ENCODE assay signal across 19 mouse cellular contexts in the genomic region with DNA sequence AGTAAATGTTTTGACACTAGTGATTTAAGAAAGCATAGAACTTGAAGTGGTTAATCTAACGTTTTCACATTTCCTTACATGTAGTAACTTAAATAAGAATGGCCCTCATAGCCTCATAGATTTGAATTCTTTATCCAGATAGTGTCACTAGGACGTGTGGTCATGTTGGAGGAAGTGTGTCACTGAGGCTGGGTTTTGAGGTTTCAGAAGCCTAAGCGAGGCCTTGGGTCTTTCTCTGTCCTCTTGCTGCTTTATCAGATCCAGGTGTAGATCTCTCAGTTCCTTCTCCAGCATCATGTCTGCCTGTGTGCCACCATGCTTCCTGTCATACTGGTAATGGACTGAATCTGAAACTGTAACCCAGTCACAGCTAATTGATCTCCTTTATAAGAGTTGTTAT.
DNase-seq lines count a peak whose midpoint lies in the region; TF ChIP-seq lines count a peak whose summit lies in the region.
"Had no signal": no experiment of that assay in that cellular context is flagged by ENCODE, and none has a peak within 500 bp of the region (broad histone marks: within the 10 kb centered on the region; RNA-seq: fewer than 3 reads in every experiment).

No protein-coding gene starts in this region.

- no peak for TF ChIP-seq CTCF in MEL (IDR thresholded peaks at IDR 0.05 in 2 of 3, conservative IDR thresholded peaks at IDR 0.05 in 1 of 3; ENCODE audit: control insufficient read depth in 1 of 3, insufficient read depth in 1 of 3, low read depth in 2 of 3, low read length in 3 of 3, poor library complexity in 1 of 3, severe bottlenecking in 1 of 3)

- H3K79me2 ChIP-seq in MEL (ENCODE audit: control insufficient read depth, insufficient read depth, low read length, poor library complexity): no peaks in the 10 kb centered on the region

- no peak overlapping the region for H3K27ac ChIP-seq in MEL (ENCODE audit: control insufficient read depth, low read depth, low read length)

- no peaks in the 10 kb centered on the region for H3K27me3 ChIP-seq in MEL (ENCODE audit: control insufficient read depth in 1 of 2, insufficient read depth in 2 of 2, low read length in 2 of 2)
- H3K27me3 ChIP-seq: CH12.LX, Patski had no signal

- TF ChIP-seq RAD21 in MEL (IDR thresholded peaks at IDR 0.05; ENCODE audit: low read depth, low read length): no peak

- DNase-seq in 416B (ENCODE audit: low read depth): peak; percentile 91
- peak; percentile 22 for DNase-seq in MEL (ENCODE audit: low read depth, low spot score)
- no peak for DNase-seq in heart, postnatal 36 days
- no peak for DNase-seq in right cerebral cortex, postnatal 14 days
- DNase-seq: adrenal gland, adult 2 months; adrenal gland, adult 8-10 months; adrenal gland, postnatal 10 days; adrenal gland, postnatal 14 days; adrenal gland, postnatal 25 days; adrenal gland, postnatal 36 days; B cell, adult 2 months; cerebellum, adult 11 months; cerebellum, adult 11-12 months; cerebellum, adult 18-20 months; cerebellum, adult 2 months; cerebellum, adult 8-10 months had no signal

- no peaks in the 10 kb centered on the region; a peak in 1 of 4 replicates for H3K4me1 ChIP-seq in MEL (ENCODE audit: control insufficient read depth in 1 of 2, insufficient read depth in 2 of 2, low read length in 2 of 2)

- no peaks in the 10 kb centered on the region for H3K36me3 ChIP-seq in MEL (ENCODE audit: control insufficient read depth in 1 of 2, insufficient read depth in 2 of 2, low read length in 2 of 2)
- H3K36me3 ChIP-seq: G1E had no signal

- no peak overlapping the region for H3K4me3 ChIP-seq in MEL (ENCODE audit: control insufficient read depth in 1 of 2, insufficient read depth in 1 of 2, low read depth in 2 of 2, low read length in 2 of 2)

- TF ChIP-seq POLR2A in MEL (IDR thresholded peaks at IDR 0.05; ENCODE audit: control insufficient read depth in 1 of 2, insufficient read depth in 1 of 2, low read depth in 1 of 2, low read length in 2 of 2, poor library complexity in 1 of 2): no peak

- H3K9ac ChIP-seq in MEL (ENCODE audit: control insufficient read depth, low read depth, low read length, poor library complexity, severe bottlenecking): no peak overlapping the region

- intact Hi-C loops in heart, postnatal 36 days (cut with DNase I): no loop called here

- no peaks in the 10 kb centered on the region for H3K9me3 ChIP-seq in MEL (replicated peaks; ENCODE audit: insufficient read depth, low read length)
- H3K9me3 ChIP-seq: G1E had no signal

- TF ChIP-seq EP300 in MEL (IDR thresholded peaks at IDR 0.05; ENCODE audit: low read depth in 1 of 2, low read length in 2 of 2): no peak

TF ChIP-seq in MEL, 35 proteins besides CTCF, POLR2A, EP300 and RAD21:
- TF ChIP-seq HCFC1 (IDR thresholded peaks at IDR 0.05; ENCODE audit: low read depth, low read length) (no peak), TCF12 (IDR thresholded peaks at IDR 0.05; ENCODE audit: low read depth, low read length) (no peak), MAX (IDR thresholded peaks at IDR 0.05; ENCODE audit: low read length) (no peak), GABPA (IDR thresholded peaks at IDR 0.05; ENCODE audit: low read depth, low read length) (no peak), TAL1 (IDR thresholded peaks at IDR 0.05; ENCODE audit: low read length) (no peak), UBTF (IDR thresholded peaks at IDR 0.05; ENCODE audit: borderline replicate concordance, insufficient read depth, low read depth, low read length) (no peak), GATA1 (IDR thresholded peaks at IDR 0.05; ENCODE audit: low read depth, low read length) (no peak), ZC3H11A (IDR thresholded peaks at IDR 0.05; ENCODE audit: low read depth, low read length) (no peak), SIN3A (IDR thresholded peaks at IDR 0.05; ENCODE audit: low read length) (no peak), BHLHE40 (IDR thresholded peaks at IDR 0.05; ENCODE audit: borderline replicate concordance, low read depth, low read length) (no peak), USF1 (IDR thresholded peaks at IDR 0.05; ENCODE audit: low read depth, low read length) (no peak), MYB (IDR thresholded peaks at IDR 0.05; ENCODE audit: low read depth, low read length) (no peak), ETS1 (IDR thresholded peaks at IDR 0.05; ENCODE audit: low read depth, low read length) (no peak), CHD1 (IDR thresholded peaks at IDR 0.05; ENCODE audit: low read depth, low read length) (no peak), TBP (IDR thresholded peaks at IDR 0.05; ENCODE audit: low read depth, low read length) (no peak), KAT2A (conservative IDR thresholded peaks at IDR 0.05; ENCODE audit: low read depth, low read length) (no peak), MYC (IDR thresholded peaks at IDR 0.05; ENCODE audit: low read depth, low read length) (no peak), POLR2AphosphoS5 (IDR thresholded peaks at IDR 0.05; ENCODE audit: borderline replicate concordance, low read depth, low read length) (no peak), CHD2 (IDR thresholded peaks at IDR 0.05; ENCODE audit: low read length) (no peak)
TF ChIP-seq in MEL: peak in this region for 0.

Comparison
In these comparisons a context has a peak if more than half of its experiments do, and no peak if none do; other contexts are left out.
1. DNase-seq: peak in 416B (single experiment) and MEL (single experiment); none in heart, postnatal 36 days (0 of 2) and right cerebral cortex, postnatal 14 days (single experiment).